Mouse (Mus musculus) small intestine, adult 10 weeks (tissue): Measurements from ENCODE around the gene Gabbr1. TPM values are rescaled to one million over a fixed set of nuclear protein-coding genes. Genes with fewer than 3 reads are reported as not detected.

Experiments used
- polyA plus RNA-seq: library from polyadenylated mRNA; stranded (reverse); fragments of 350-450 nt; fragmentation: Illumina TruSeq; extraction: RNeasy Lipid Tissue Mini Kit (QIAGEN cat#74804); gene quantifications from one replicate; pipeline ENCODE4 v1.2.3, GENCODE M21; 2014; ENCODE audit warnings: low replicate concordance

Gene Gabbr1
- 14.3 TPM for polyA plus RNA-seq

DNA sequence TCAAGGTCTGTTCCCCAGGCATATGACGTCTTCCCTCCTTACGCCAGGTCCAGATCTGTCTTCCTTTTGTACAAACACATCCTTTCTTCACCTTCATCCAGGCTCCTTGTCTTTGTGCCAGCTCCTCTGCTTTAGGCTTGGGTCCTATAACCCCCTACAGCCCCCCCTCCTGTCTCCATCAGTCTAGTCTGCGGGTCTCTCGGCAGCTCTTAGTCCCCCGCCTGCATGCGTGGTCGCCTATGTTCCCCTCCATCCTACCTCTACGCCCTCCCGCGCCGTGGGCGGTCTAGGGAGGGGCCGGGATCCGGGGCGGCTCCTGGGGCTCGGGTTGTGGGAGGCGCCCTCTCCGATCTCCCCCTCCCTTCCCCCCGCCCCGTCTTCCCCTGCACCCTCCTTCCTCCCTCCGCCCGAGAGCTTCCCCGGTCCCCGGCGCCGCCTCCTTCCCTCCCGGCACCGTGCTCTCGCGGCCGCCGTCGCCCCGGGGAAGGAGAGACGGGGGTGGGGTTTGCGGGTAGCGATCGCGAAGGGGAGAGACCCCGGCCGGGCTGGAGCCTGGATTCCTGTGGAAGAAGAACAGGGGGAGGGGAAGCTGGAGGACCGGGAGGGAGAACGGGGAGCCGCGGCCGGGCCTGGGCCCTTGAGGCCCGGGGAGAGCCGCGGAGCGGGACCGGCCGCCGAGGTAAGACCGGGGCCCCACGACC is at the start of gene Gabbr1:
Gene Gabbr1, plus strand, starts transcription at position 356 of the 701 bp plus-strand sequence.

DNA sequence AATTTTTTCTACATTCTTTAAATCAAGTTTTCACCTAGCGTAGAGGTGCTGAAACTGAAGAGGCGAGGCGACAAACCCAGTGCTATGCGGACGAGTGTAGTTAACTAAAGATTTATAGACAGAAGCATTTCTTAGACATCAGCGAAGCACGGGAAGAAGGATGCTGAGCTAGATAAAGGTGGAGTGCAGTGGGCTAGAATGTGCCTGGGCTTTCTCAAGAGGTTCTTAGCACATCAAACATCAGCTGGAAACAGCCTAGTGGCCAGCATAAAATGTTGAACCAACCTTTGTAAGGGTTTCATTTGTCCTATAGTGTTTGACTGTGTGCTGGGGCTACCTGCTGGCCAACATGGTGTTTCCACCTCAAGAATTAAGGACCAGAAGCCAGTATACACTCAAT is 44.9 kb upstream of the Gabbr1 start, which contains the start of gene Zfp57:
Gene Zfp57, plus strand, starts transcription at position 301 of the 400 bp plus-strand sequence.

DNA sequence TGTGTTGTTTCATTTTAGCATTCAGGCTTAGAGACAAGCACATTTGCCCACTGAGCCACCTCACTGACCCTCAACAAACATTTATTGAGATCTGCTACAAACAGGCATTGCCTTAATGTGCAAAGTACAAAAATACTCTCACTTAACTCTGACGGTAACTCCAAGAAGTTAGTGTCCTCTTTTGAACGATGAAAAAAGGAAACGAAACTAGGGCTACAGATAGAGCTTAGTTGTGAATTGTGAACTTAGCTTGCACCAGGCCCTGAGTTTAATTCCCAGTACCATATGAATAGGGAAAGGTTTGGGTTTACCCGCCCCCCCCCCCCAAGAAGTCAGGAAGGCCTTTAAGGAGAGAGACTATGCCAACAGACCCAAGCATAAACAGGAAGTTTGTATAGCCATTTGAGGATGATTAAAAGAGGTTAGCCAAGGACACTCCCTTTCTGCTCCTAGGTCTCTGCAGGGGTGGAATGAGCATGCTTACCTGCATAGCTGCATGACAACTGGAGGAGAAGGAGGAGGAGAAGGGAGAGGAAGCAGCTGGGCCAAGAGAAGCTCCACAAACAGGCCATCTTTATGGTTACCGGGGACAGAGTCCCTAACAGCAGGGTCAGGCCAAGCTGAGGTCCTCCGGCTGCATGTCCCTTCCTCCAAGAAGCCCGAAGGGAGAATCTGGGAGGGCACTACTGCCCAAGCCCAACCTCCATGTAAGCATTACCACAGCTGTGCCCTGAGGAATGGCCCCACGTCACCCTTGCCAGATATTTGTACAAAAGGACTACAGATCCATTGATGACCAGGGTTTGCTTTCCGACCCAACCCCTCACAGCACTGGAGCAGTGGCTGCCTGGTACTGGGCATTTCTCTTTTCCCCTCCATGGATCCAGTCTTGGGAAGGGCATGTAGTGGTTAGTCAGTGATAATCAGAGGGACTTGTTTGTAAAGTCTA is 22.9 kb upstream of the Gabbr1 start, which contains the start of gene Mog:
Gene Mog, minus strand, starts transcription at position 771 of the 949 bp plus-strand sequence.

DNA sequence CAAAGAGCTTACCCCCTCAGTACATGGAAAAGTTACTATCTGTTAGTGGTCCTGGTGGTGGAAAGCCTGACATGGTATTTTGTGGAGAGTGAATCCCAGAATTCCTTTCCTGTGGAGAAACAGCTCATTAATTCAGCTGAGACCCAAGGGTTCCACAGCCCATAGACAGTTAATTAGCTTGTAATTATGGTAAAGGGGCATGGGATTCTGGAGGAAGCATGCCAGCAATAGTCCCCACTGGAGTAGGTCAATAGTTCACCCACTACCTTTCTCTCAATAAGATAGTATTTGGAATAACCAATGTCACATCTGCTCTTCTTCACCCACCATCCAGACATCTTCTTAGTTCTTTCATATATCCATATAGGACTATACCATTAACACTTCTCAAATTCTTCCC is 42.6 kb downstream of the Gabbr1 start, which contains the start of gene Olfr90:
Gene Olfr90, minus strand, starts transcription at position 101 of the 400 bp plus-strand sequence.

DNA sequence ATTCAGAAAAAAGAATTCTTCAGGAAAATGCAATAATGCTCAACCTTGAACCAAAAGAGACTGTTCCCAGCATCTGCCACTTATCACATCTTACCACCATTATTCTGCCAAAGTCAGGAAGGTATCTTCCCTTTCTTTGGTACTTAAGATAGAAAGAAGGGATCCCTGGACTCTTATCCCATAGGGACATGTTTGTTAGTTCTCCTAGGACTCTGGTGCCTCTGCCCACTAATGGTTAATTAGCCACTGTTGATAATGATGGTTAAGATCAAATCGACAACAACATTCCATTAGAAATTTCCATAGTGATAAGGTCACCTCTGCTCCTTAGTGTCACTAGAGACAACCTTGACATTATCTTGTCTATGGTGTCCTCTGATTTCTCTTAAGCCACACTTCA is 52.4 kb downstream of the Gabbr1 start, which contains the start of gene Olfr91:
Gene Olfr91, minus strand, starts transcription at position 101 of the 400 bp plus-strand sequence.

DNA sequence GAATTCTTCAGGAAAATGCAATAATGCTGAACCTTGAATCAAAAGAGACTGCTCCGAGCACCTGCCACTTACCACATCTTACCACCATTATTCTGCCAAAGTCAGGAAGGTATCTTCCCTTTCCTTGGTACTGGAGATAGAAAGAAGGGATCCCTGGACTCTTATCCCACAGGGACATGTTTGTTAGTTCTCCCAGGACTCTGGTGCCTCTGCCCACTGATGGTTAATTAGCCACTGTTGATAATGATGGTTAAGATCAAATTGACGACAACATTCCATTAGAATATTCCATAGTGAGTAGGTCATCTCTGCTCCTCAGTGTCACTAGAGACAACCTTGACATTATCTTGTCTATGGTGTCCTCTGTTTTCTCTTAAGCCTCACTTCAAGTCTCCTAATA is 74.2 kb downstream of the Gabbr1 start, which contains the start of gene Olfr92:
Gene Olfr92, minus strand, starts transcription at position 101 of the 400 bp plus-strand sequence.

Other genes with a start within 250 kb of the Gabbr1 start
- not detected for gene H2-M10.6, start 233.8 kb upstream of the Gabbr1 start, polyA plus RNA-seq
- gene Trim26, start 208.8 kb upstream of the Gabbr1 start, polyA plus RNA-seq, result 29.4 TPM
- gene Trim15, start 178.8 kb upstream of the Gabbr1 start, polyA plus RNA-seq, result 9.4 TPM
- not detected for gene Trim10, start 176.4 kb upstream of the Gabbr1 start, polyA plus RNA-seq
- 86.2 TPM for gene Trim40, start 155.8 kb upstream of the Gabbr1 start, polyA plus RNA-seq
- gene Trim31, start 147.8 kb upstream of the Gabbr1 start, polyA plus RNA-seq, result 166 TPM
- 1.1 TPM for gene Rnf39, start 103.0 kb upstream of the Gabbr1 start, polyA plus RNA-seq
- gene Ppp1r11, start 94.2 kb upstream of the Gabbr1 start, polyA plus RNA-seq, result 5.3 TPM
- 18.8 TPM for gene Znrd1, start 87.4 kb upstream of the Gabbr1 start, polyA plus RNA-seq
- gene Znrd1as, start 87.4 kb upstream of the Gabbr1 start, polyA plus RNA-seq, result 17.6 TPM
- gene 2410137M14Rik, start 64.7 kb upstream of the Gabbr1 start, polyA plus RNA-seq, result not detected
- gene H2-M5, start 56.4 kb upstream of the Gabbr1 start, polyA plus RNA-seq, result not detected
- 3.6 TPM for gene Zfp57, start 44.8 kb upstream of the Gabbr1 start, polyA plus RNA-seq
- not detected for gene Mog, start 22.6 kb upstream of the Gabbr1 start, polyA plus RNA-seq
- not detected for gene Olfr90, start 42.5 kb downstream of the Gabbr1 start, polyA plus RNA-seq
- not detected for gene Olfr91, start 52.3 kb downstream of the Gabbr1 start, polyA plus RNA-seq
- gene Olfr92, start 74.1 kb downstream of the Gabbr1 start, polyA plus RNA-seq, result not detected
- not detected for gene Olfr93, start 115.5 kb downstream of the Gabbr1 start, polyA plus RNA-seq
- gene Ubd, start 147.9 kb downstream of the Gabbr1 start, polyA plus RNA-seq, result 7.5 TPM
- not detected for gene Olfr94, start 155.0 kb downstream of the Gabbr1 start, polyA plus RNA-seq
- not detected for gene Olfr95, start 167.2 kb downstream of the Gabbr1 start, polyA plus RNA-seq
- not detected for gene Olfr96, start 174.2 kb downstream of the Gabbr1 start, polyA plus RNA-seq
- not detected for gene Olfr97, start 191.4 kb downstream of the Gabbr1 start, polyA plus RNA-seq
- not detected for gene Olfr98, start 217.8 kb downstream of the Gabbr1 start, polyA plus RNA-seq
- 1.0 TPM for gene H2-M3, start 224.3 kb downstream of the Gabbr1 start, polyA plus RNA-seq
- not detected for gene Olfr99, start 237.5 kb downstream of the Gabbr1 start, polyA plus RNA-seq